ENCODE assay signal across 19 mouse cellular contexts in the genomic region with DNA sequence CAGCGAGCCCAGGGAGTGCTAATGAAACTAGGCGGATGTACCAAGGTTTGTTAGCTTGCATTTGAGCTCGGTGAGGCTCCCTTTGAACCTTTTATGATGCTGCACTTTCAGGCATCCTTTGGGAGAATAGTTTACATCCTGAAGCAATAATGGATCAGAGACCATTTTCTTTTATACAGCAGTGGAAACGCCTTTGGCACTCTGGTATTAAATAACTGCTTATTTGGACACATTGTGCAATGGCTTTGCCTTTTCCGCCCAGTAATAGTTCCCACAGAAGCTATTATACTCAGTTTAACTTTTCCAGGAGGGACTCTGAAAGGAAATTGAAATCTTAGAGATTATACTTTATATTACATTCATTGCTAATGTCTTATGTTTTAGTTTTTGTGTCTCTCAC.
A peak's percentile ranks its signal among the peaks of the same experiment; 100 is the strongest.
DNase-seq lines count a peak whose midpoint lies in the region; ATAC-seq and TF ChIP-seq lines count a peak whose summit lies in the region.
"Had no signal": no experiment of that assay in that cellular context is flagged by ENCODE, and none has a peak within 500 bp of the region (broad histone marks: within the 10 kb centered on the region; RNA-seq: fewer than 3 reads in every experiment).

No protein-coding gene starts in this region.

- H3K27ac ChIP-seq in hindbrain, postnatal 0 days = no peak overlapping the region
- no peak overlapping the region for H3K27ac ChIP-seq in hindbrain, embryonic 13.5 days
- H3K27ac ChIP-seq: embryonic facial prominence, embryonic 13.5 days; forebrain, embryonic 13.5 days; hindbrain, embryonic 10.5 days; hindbrain, embryonic 15.5 days had no signal

- 57% methylated on average over 5 of the region's 5 CpGs for WGBS in hindbrain, postnatal 0 days
- 64% methylated on average over 5 of the region's 5 CpGs for WGBS in hindbrain, embryonic 13.5 days

- H3K4me2 ChIP-seq in hindbrain, postnatal 0 days (ENCODE audit: low read depth, low read length) = no peak overlapping the region
- H3K4me2 ChIP-seq in hindbrain, embryonic 13.5 days = no peak overlapping the region
- H3K4me2 ChIP-seq: embryonic facial prominence, embryonic 13.5 days; forebrain, embryonic 13.5 days; heart, embryonic 12.5 days; hindbrain, embryonic 15.5 days had no signal

- H3K36me3 ChIP-seq in hindbrain, postnatal 0 days (ENCODE audit: insufficient read depth, low read length) = 0 out of 2 replicates have a peak, but pooled peaks cover 8% of the 10 kb centered on the region
- peaks cover 15% of the 10 kb centered on the region for H3K36me3 ChIP-seq in hindbrain, embryonic 13.5 days

- no peaks in the 10 kb centered on the region for H3K9me3 ChIP-seq in hindbrain, postnatal 0 days (ENCODE audit: low read length)
- H3K9me3 ChIP-seq in hindbrain, embryonic 13.5 days = no peaks in the 10 kb centered on the region
- H3K9me3 ChIP-seq: embryonic facial prominence, embryonic 13.5 days; forebrain, embryonic 13.5 days; G1E; heart, embryonic 12.5 days; hindbrain, embryonic 10.5 days; hindbrain, embryonic 15.5 days had no signal

- no peak for ATAC-seq in hindbrain, postnatal 0 days
- ATAC-seq in hindbrain, embryonic 13.5 days (ENCODE audit: low FRiP score) = no peak
- ATAC-seq: CD4-positive, CD25-positive, alpha-beta regulatory T cell, adult 4 months; forebrain, embryonic 13.5 days; inflammation-experienced regulatory T-cells, adult 6 months had no signal

- H3K4me1 ChIP-seq in hindbrain, postnatal 0 days (ENCODE audit: insufficient read depth, low read length) = no peaks in the 10 kb centered on the region
- no peaks in the 10 kb centered on the region for H3K4me1 ChIP-seq in hindbrain, embryonic 13.5 days (replicated peaks)
- H3K4me1 ChIP-seq: forebrain, embryonic 13.5 days; heart, embryonic 12.5 days; hindbrain, embryonic 10.5 days; hindbrain, embryonic 15.5 days had no signal

- H3K27me3 ChIP-seq in hindbrain, postnatal 0 days (ENCODE audit: insufficient read depth, low read length) = no peaks in the 10 kb centered on the region
- no peaks in the 10 kb centered on the region for H3K27me3 ChIP-seq in hindbrain, embryonic 13.5 days
- H3K27me3 ChIP-seq: embryonic facial prominence, embryonic 13.5 days; forebrain, embryonic 13.5 days; heart, embryonic 12.5 days; hindbrain, embryonic 15.5 days had no signal

- H3K9ac ChIP-seq in hindbrain, postnatal 0 days (replicated peaks; ENCODE audit: low read length) = no peak overlapping the region
- H3K9ac ChIP-seq in hindbrain, embryonic 13.5 days = no peak overlapping the region
- H3K9ac ChIP-seq: embryonic facial prominence, embryonic 13.5 days; forebrain, embryonic 13.5 days; heart, embryonic 12.5 days; hindbrain, embryonic 15.5 days had no signal

- TF ChIP-seq CTCF in hindbrain, postnatal 0 days (IDR thresholded peaks at IDR 0.05; ENCODE audit: low read depth) = no peak
- TF ChIP-seq CTCF in brain, embryonic 14.5 days (IDR thresholded peaks at IDR 0.05; ENCODE audit: borderline replicate concordance, extremely low read depth, insufficient read depth, insufficient read length) = no peak

- H3K4me3 ChIP-seq in hindbrain, postnatal 0 days (ENCODE audit: low read length) = no peak overlapping the region
- no peak overlapping the region for H3K4me3 ChIP-seq in hindbrain, embryonic 13.5 days
- H3K4me3 ChIP-seq: embryonic facial prominence, embryonic 13.5 days; forebrain, embryonic 13.5 days; heart, embryonic 12.5 days; hindbrain, embryonic 10.5 days; hindbrain, embryonic 15.5 days had no signal

- peak; percentile 12 for DNase-seq in embryo, embryonic 10 days (ENCODE audit: low spot score)
- DNase-seq in embryo, embryonic 11 days = no peak
- DNase-seq in hindbrain, postnatal 0 days (ENCODE audit: low spot score) = peak; percentile 7
- DNase-seq in brain, embryonic 14.5 days (ENCODE audit: low read depth) = peak; percentile 25
- DNase-seq in skeletal muscle tissue, adult 2 months (ENCODE audit: low read depth, low spot score) = peak; percentile 3
- DNase-seq in yolk sac, embryonic 10.5 days (ENCODE audit: low spot score) = no peak
- DNase-seq: adrenal gland, adult 8-10 months; B cell, adult 2 months; cerebellum, adult 11 months; cerebellum, adult 8-10 months had no signal

- no peak for TF ChIP-seq POLR2A in brain, embryonic 14.5 days (IDR thresholded peaks at IDR 0.05; ENCODE audit: borderline replicate concordance, extremely low read depth, insufficient read depth, insufficient read length, poor library complexity, severe bottlenecking)

Comparison
In these comparisons a context has a peak if more than half of its experiments do, and no peak if none do; other contexts are left out.
1. DNase-seq: peak in embryo, embryonic 10 days (single experiment), hindbrain, postnatal 0 days (single experiment), brain, embryonic 14.5 days (single experiment) and skeletal muscle tissue, adult 2 months (single experiment); none in embryo, embryonic 11 days (single experiment) and yolk sac, embryonic 10.5 days (single experiment).